Mouse (Mus musculus): ENCODE measurements around the gene Tas2r115.

- no peak for TF ChIP-seq POLR2A (IDR thresholded peaks at IDR 0.05; ENCODE audit: extremely low read depth, insufficient read depth, low read length)
- no peak for TF ChIP-seq CTCF (IDR thresholded peaks at IDR 0.05; ENCODE audit: low read depth, low read length)
These were observed 24.0 kb upstream of the Tas2r115 start, which contains the start of gene Tas2r102 for GRCm38 (mm10) chr6:132761831-132762230.
